Mouse (Mus musculus) midbrain, embryonic 14.5 days (tissue): ENCODE results near the gene 2310022A10Rik. TPM values are rescaled to one million over a fixed set of nuclear protein-coding genes. Genes with fewer than 3 reads are reported as not detected.

Experiments used
- ATAC-seq: fragments of 200-750 bp; cut with Nextera tagmentation; 2 replicates; pipeline ENCODE4 v1.8.0; 2017; ENCODE audit warnings: moderate number of reproducible peaks, moderate library complexity; ENCODE audit not compliant: low FRiP score, low TSS enrichment
- DNase-seq: peaks from one replicate; pipeline ENCODE4 v3.0.0-alpha.2; 2015
- H3K27ac ChIP-seq: fragments of 300-500 bp; sonication (generic); replicated peaks from 2 replicates; pipeline ENCODE4 v1.5.1; 2014; ENCODE audit warnings: mild to moderate bottlenecking, low read depth, low read length, moderate library complexity
- H3K27me3 ChIP-seq: fragments of 300-500 bp; sonication (generic); 2 replicates; pipeline ENCODE4 v1.6.1; 2014; ENCODE audit warnings: low read length, control low read depth, mixed read lengths; ENCODE audit not compliant: control insufficient read depth, insufficient read depth
- H3K36me3 ChIP-seq: fragments of 300-500 bp; sonication (generic); 2 replicates; pipeline ENCODE4 v1.6.1; 2014; ENCODE audit warnings: low read length, control low read depth; ENCODE audit not compliant: control insufficient read depth, insufficient read depth
- H3K4me1 ChIP-seq: fragments of 300-500 bp; sonication (generic); 2 replicates; pipeline ENCODE4 v1.6.1; 2014; ENCODE audit warnings: mild to moderate bottlenecking, antibody characterized with exemption, low read length, control low read depth; ENCODE audit not compliant: control insufficient read depth, insufficient read depth
- H3K4me2 ChIP-seq: fragments of 300-500 bp; sonication (generic); 2 replicates; pipeline ENCODE4 v1.6.1; 2014; ENCODE audit warnings: mild to moderate bottlenecking, low read length, moderate library complexity
- H3K4me3 ChIP-seq: fragments of 300-500 bp; sonication (generic); replicated peaks from 2 replicates; pipeline ENCODE4 v1.5.1; 2014; ENCODE audit warnings: low read depth, low read length
- H3K9ac ChIP-seq: fragments of 300-500 bp; sonication (generic); replicated peaks from 2 replicates; pipeline ENCODE4 v1.6.1; 2014; ENCODE audit warnings: mild to moderate bottlenecking, low read length, moderate library complexity
- H3K9me3 ChIP-seq: fragments of 300-500 bp; sonication (generic); 2 replicates; pipeline ENCODE4 v1.6.1; 2016; ENCODE audit warnings: low read length, control low read depth, mixed read lengths; ENCODE audit not compliant: control insufficient read depth
- WGBS: fragments of 180-500 bp; shearing (Covaris S2); extraction: QIAGEN DNeasy Blood & Tissue Kit; methylation state at CpG from one replicate; pipeline ENCODE4 v1.1.7; 2014; 5-methylcytosine and 5-hydroxymethylcytosine counted together
- polyA plus RNA-seq: library from polyadenylated mRNA; unstranded; fragments of >200 nt; fragmentation: Nextera tagmentation; extraction: Ambion mirVana; gene quantifications from 2 replicates; pipeline ENCODE4 v1.2.1, GENCODE M21; 2014

2310022A10Rik gene
- polyA plus RNA-seq, 1 experiment from 2014 or later, result 26.3 TPM

DNA sequence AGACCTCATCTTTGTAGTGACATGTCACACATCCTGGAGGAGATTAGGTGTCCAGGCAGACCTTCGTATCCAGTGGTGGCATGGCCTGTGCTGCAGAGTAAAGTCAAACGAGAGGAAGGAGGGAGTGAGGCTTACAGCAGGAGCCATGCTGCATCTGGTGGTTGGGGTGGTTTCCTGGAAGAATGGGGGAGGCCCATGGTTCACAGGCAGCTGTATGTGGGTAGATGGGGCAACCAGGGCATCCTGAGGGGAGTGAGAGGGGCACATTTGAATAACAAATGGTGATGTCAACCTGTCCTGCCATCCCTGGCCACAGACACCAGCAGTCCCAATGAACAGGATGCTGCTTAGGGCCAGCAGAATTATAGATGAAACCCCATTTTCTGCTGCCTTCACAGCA is 56.7 kb downstream of the 2310022A10Rik start:
- Histone ChIP-seq H3K27ac (no peak overlapping the region), H3K36me3 (peaks cover 25% of the 10 kb centered on the region), H3K4me1 (peaks cover 15% of the 10 kb centered on the region), H3K4me3 (no peak overlapping the region), H3K9me3 (no peaks in the 10 kb centered on the region), H3K4me2 (no peak overlapping the region), H3K9ac (no peak overlapping the region), H3K27me3 (no peaks in the 10 kb centered on the region)
- DNase-seq, result no peak
- ATAC-seq, result no peak
- WGBS, result 89% methylated on average over 2 of the region's 2 CpGs

DNA sequence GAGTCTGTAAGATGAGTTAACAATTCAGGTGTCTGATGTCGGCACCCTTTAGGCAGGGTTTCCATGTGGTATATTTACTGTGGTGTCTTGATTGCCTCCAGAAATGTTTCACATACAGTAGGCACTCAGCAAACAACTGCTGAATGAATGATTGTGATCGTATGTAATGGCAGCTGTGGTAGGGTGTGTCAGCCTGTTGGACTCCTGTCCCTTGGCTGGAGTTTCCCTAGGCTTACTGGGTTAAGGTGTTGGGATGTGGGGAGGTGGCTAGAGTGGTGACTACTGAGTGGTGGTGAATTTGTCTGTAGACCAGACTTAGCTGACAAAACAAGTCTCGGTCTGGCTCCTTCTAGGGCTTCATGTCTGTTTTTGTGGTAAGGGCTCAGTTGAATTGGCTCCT is 57.3 kb downstream of the 2310022A10Rik start:
- Histone ChIP-seq H3K27ac (no peak overlapping the region), H3K27me3 (no peaks in the 10 kb centered on the region), H3K4me3 (no peak overlapping the region), H3K9ac (no peak overlapping the region), H3K4me1 (peaks cover 19% of the 10 kb centered on the region), H3K9me3 (no peaks in the 10 kb centered on the region), H3K36me3 (peaks cover 25% of the 10 kb centered on the region), H3K4me2 (no peak overlapping the region)
- DNase-seq, result no peak
- WGBS, result 94% methylated on average over 3 of the region's 3 CpGs
- no peak for ATAC-seq

DNA sequence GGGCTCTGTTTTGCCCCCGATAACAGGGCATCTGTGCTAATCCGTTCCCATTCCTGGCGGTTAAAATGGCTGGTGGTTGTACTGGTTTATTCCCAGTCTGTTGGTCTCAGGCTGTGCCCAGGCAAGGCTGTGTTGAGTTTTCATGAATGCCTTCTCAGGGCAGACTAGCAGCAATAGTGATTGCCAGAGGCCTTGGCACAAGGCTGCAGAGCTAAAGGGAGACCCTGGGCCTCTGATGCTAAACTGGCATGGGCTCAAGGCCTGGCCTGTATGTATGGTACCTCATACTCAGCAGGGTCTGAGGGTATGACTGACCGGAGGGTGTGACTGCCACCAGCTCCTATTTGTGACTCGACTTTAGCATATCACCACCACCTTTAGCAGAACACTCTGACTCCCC is 57.8 kb downstream of the 2310022A10Rik start:
- no peak overlapping the region for H3K4me2 ChIP-seq
- H3K27ac ChIP-seq, result no peak overlapping the region
- no peaks in the 10 kb centered on the region for H3K27me3 ChIP-seq
- H3K4me3 ChIP-seq, result no peak overlapping the region
- H3K4me1 ChIP-seq, result peaks cover 19% of the 10 kb centered on the region
- H3K9ac ChIP-seq, result no peak overlapping the region
- no peaks in the 10 kb centered on the region for H3K9me3 ChIP-seq
- DNase-seq (no peak), ATAC-seq (no peak)
- H3K36me3 ChIP-seq, result peaks cover 25% of the 10 kb centered on the region
- 98% methylated on average over 5 of the region's 5 CpGs for WGBS

DNA sequence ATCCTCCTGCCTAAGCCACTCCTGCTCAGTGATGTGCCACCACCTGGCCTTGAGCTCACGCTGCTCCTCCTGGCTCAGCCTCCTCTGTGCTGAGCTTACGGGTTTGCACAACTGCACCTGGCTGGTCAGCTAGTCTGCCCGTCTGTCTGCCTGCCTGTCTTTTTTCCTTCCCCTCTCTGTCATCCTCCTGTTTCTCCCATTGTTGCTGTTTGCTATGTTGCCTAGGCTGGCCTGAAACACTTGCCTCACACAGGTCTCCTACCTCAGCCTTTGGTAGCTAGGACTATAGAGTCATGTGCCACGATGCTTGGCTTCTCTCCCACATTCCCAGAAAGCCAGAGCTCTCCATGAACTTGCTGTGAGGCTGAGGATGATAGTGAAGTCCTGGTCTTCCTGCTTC is 59.9 kb downstream of the 2310022A10Rik start:
- 77% methylated on average over 4 of the region's 4 CpGs for WGBS
- Histone ChIP-seq H3K9me3 (no peaks in the 10 kb centered on the region), H3K27me3 (no peaks in the 10 kb centered on the region), H3K4me1 (peaks cover 19% of the 10 kb centered on the region), H3K27ac (0 out of 2 replicates have a peak overlapping the region, but pooled peaks have one; percentile 3), H3K4me2 (no peak overlapping the region), H3K4me3 (no peak overlapping the region), H3K9ac (no peak overlapping the region), H3K36me3 (peaks cover 43% of the 10 kb centered on the region)
- no peak for ATAC-seq
- DNase-seq, result peak; percentile 17

DNA sequence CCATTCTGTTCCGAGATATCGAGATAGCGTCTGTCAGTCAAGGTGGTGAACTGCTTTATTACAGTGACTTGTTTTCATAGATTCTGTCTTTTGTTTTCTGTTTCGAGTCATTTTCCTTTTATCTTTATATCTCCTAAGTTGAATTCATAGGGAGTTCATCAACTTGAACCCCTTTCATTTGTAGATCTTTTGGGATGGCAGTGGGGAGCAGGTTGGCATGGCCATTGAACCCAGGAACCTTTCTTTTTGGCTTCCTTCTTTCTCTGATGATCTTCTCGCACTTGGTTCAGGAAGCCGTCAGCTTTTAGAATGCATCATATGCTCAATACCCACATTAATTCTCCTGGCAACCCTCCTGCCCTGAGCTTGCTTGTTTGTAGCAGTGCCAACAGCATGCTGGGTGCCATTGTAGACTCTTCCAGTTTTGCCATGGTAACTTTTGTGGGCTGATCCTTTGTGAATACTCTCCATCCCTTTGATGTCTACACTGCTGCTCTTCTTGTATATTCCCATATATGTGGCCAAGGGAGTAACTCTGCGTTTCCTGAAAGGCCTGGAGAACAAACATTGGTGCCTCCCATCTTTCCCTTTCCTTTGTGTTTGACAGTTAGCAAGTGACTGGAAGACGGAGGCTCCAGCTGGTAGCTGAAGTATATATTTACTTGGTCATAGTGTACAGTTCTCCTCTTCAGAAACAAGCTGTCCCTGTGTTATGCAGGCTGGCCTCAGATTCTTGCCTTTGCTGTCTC is 60.9 kb downstream of the 2310022A10Rik start:
- no peaks in the 10 kb centered on the region for H3K9me3 ChIP-seq
- no peak overlapping the region for H3K4me2 ChIP-seq
- peaks cover 48% of the 10 kb centered on the region for H3K36me3 ChIP-seq
- no peak overlapping the region for H3K4me3 ChIP-seq
- peaks cover 19% of the 10 kb centered on the region for H3K4me1 ChIP-seq
- H3K27ac ChIP-seq, result peak overlapping the region; percentile 78
- H3K27me3 ChIP-seq, result no peaks in the 10 kb centered on the region
- 36% methylated on average over 8 of the region's 8 CpGs for WGBS
- ATAC-seq (no peak; the same call in 1 of the 2 replicates), DNase-seq (peak; percentile 77)
- no peak overlapping the region; the same call in 1 of the 2 replicates for H3K9ac ChIP-seq

DNA sequence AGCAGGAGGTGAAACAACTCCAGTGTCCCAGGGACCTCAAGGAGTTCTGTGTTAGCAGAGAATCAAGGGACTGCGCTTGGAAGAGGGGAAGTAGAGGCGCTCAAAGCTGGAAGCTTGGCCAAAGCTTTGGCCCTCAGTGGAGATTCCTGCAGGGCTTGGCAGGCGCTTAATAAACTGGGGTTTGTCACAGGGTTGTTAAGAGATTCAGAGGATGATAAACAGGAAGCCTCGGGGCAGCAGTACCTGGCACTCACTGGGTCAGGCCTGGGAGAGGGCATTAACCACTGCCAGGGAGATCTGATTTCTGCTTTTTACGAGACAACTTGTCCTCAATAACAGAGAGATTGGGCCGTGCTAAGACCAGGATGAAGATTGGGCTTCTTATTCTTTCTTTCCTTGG is 68.0 kb downstream of the 2310022A10Rik start:
- H3K27me3 ChIP-seq, result no peaks in the 10 kb centered on the region
- no peak overlapping the region for H3K4me2 ChIP-seq
- H3K4me3 ChIP-seq, result no peak overlapping the region
- WGBS, result 91% methylated on average over 6 of the region's 6 CpGs
- peaks cover 86% of the 10 kb centered on the region for H3K36me3 ChIP-seq
- no peak for ATAC-seq
- no peaks in the 10 kb centered on the region for H3K9me3 ChIP-seq
- H3K9ac ChIP-seq, result no peak overlapping the region
- no peaks in the 10 kb centered on the region for H3K4me1 ChIP-seq
- no peak for DNase-seq
- no peak overlapping the region for H3K27ac ChIP-seq

DNA sequence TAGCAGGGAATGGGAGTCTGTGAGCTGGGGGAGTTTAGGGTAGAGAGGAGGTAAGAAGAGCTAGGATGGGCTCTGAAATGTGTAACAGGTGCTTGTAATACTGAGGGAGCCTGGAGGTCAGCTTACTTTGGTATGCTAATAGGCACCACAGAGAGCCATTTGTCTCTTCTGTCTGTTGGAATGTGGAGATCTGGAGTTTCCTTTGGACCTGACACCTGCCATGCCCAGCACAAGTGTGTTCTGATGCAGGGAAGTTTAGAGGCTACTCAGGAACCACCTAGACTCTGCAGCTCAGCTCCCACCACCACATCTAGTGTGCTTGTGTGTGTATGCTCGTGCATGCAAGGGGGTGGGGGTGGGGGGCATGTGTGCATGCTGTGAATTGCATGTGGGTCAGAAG is 69.2 kb downstream of the 2310022A10Rik start:
- no peak overlapping the region for H3K27ac ChIP-seq
- 73% methylated on average over 1 of the region's 1 CpGs for WGBS
- H3K4me3 ChIP-seq, result no peak overlapping the region
- H3K9ac ChIP-seq, result no peak overlapping the region
- H3K36me3 ChIP-seq, result peaks cover 75% of the 10 kb centered on the region
- DNase-seq, result no peak
- no peak overlapping the region for H3K4me2 ChIP-seq
- H3K4me1 ChIP-seq, result no peaks in the 10 kb centered on the region
- H3K27me3 ChIP-seq, result no peaks in the 10 kb centered on the region
- no peak for ATAC-seq
- H3K9me3 ChIP-seq, result no peaks in the 10 kb centered on the region

DNA sequence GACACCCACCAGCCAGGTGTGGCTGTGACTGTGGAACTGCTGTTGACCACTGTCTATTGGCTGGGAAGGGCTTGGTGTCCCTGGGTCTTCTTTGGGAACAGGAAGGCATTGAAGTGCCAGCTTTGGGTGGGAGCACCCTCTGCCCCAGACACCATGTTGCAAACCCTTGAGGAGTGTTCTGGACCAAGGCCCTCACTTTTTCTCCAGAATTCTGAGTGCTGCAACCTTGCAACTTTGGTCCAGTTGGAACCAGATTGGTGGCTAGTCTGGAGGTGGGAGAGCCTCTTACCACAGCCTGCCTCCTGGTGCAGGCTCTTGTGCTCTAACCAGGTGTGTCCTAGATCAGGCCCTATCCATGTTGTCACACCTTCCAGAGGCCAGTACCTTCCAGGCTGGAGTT is 71.9 kb downstream of the 2310022A10Rik start:
- no peak overlapping the region for H3K4me3 ChIP-seq
- H3K9ac ChIP-seq, result no peak overlapping the region
- ATAC-seq (no peak), DNase-seq (no peak)
- H3K9me3 ChIP-seq, result no peaks in the 10 kb centered on the region
- H3K4me2 ChIP-seq, result no peak overlapping the region
- H3K4me1 ChIP-seq, result no peaks in the 10 kb centered on the region
- no peak overlapping the region for H3K27ac ChIP-seq
- peaks cover 76% of the 10 kb centered on the region for H3K36me3 ChIP-seq
- no peaks in the 10 kb centered on the region for H3K27me3 ChIP-seq

DNA sequence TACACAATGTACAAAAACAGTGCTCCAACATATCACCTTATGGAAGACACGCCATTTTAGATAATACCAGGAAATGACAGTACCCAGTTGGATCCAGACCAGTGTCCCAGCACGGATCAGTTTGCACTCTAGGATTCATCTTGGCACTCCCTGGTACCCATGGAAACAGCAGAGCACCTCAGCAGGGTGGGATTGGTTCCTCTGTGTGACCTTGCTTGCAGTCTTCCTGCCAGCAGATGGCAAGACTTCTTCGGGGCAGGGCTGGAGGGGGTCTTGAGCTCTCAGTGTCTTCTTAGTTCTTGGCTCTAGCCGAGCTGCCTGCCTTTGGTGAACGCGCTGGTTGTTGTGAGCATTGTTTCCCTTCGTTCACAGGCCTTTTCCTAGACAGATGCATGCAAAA is 74.7 kb downstream of the 2310022A10Rik start:
- ATAC-seq (no peak), DNase-seq (no peak)
- Histone ChIP-seq H3K4me1 (no peaks in the 10 kb centered on the region), H3K27ac (no peak overlapping the region), H3K4me2 (no peak overlapping the region), H3K9ac (no peak overlapping the region), H3K9me3 (no peaks in the 10 kb centered on the region), H3K27me3 (no peaks in the 10 kb centered on the region), H3K36me3 (peaks cover 67% of the 10 kb centered on the region), H3K4me3 (no peak overlapping the region)
- WGBS, result 88% methylated on average over 7 of the region's 7 CpGs
